Mouse (Mus musculus): ENCODE measurements at regions not wholly inside any gene's neighbourhood (a gene's known extent, or its start where the extent isn't known, plus 50 kb on each side); places are given as distances from the start of the nearest gene placed in this dataset.

- intact Hi-C loops (cut with DNase I) = loop anchor here (5.0 kb wide), 3 partner anchors 375 to 445 kb away; no protein-coding TSS in a partner anchor
- DNase-seq = peak; percentile 36 to 46
Observed at GRCm38 (mm10) chr11:44211871-44212441, 187.9 kb upstream of the Il12b start.

GRCm38 (mm10) chr11:44214095-44214494 lies 185.8 kb upstream of the Il12b start:
- intact Hi-C loops (cut with DNase I) = loop anchor here (5.0 kb wide), 3 partner anchors 377 to 447 kb away; no protein-coding TSS in a partner anchor
- no peak for DNase-seq

- DNase-seq = no peak
- intact Hi-C loops (cut with DNase I) = no loop called here
Observed at GRCm38 (mm10) chr11:44216346-44216745, 183.5 kb upstream of the Il12b start.

- no peak for DNase-seq
- intact Hi-C loops (cut with DNase I) = no loop called here
Observed at GRCm38 (mm10) chr11:44219971-44220370, 179.9 kb upstream of the Il12b start.

- intact Hi-C loops (cut with DNase I) = no loop called here
- DNase-seq = peak in 1 of 2 experiments; percentile 5
Observed at GRCm38 (mm10) chr11:44229996-44230395, 169.9 kb upstream of the Il12b start.

GRCm38 (mm10) chr11:44235456-44235855 lies 164.4 kb upstream of the Il12b start:
- intact Hi-C loops (cut with DNase I) = loop anchor here (5.0 kb wide), 1 partner anchor 63 kb away; no protein-coding TSS in a partner anchor
- DNase-seq = no peak

GRCm38 (mm10) chr11:44238051-44238450 lies 161.8 kb upstream of the Il12b start:
- no peak for DNase-seq
- intact Hi-C loops (cut with DNase I) = loop anchor here (5.0 kb wide), 1 partner anchor 66 kb away; no protein-coding TSS in a partner anchor

GRCm38 (mm10) chr11:44238598-44238997 lies 161.3 kb upstream of the Il12b start:
- DNase-seq = peak in 1 of 2 experiments; percentile 16
- intact Hi-C loops (cut with DNase I) = loop anchor here (5.0 kb wide), 1 partner anchor 66 kb away; no protein-coding TSS in a partner anchor

GRCm38 (mm10) chr11:44243184-44243583 lies 156.7 kb upstream of the Il12b start:
- peak; percentile 22 to 27 for DNase-seq
- intact Hi-C loops (cut with DNase I) = loop anchor here (1.0 to 5.0 kb wide), 3 partner anchors 46 to 408 kb away; no protein-coding TSS in a partner anchor

- intact Hi-C loops (cut with DNase I) = no loop called here
- DNase-seq = no peak
Observed at GRCm38 (mm10) chr11:44251821-44252220, 148.0 kb upstream of the Il12b start.

- intact Hi-C loops (cut with DNase I) = no loop called here
Observed at GRCm38 (mm10) chr11:44260376-44261111, 139.3 kb upstream of the Il12b start.

GRCm38 (mm10) chr11:44261657-44262056 lies 138.2 kb upstream of the Il12b start:
- intact Hi-C loops (cut with DNase I) = no loop called here

More at GRCm38 (mm10) chr11:44260376-44261111, 139.3 kb upstream of the Il12b start:
- DNase-seq = no peak

GRCm38 (mm10) chr11:44262571-44262970 lies 137.3 kb upstream of the Il12b start:
- intact Hi-C loops (cut with DNase I) = no loop called here
- DNase-seq = no peak

More at GRCm38 (mm10) chr11:44261657-44262056, 138.2 kb upstream of the Il12b start:
- DNase-seq = no peak

- DNase-seq = no peak
- intact Hi-C loops (cut with DNase I) = no loop called here
Observed at GRCm38 (mm10) chr11:44272268-44272667, 127.6 kb upstream of the Il12b start.

GRCm38 (mm10) chr11:44278521-44279208 lies 121.2 kb upstream of the Il12b start:
- no peak for DNase-seq
- intact Hi-C loops (cut with DNase I) = no loop called here

- intact Hi-C loops (cut with DNase I) = no loop called here
- no peak for DNase-seq
Observed at GRCm38 (mm10) chr11:44285961-44286360, 113.9 kb upstream of the Il12b start.

GRCm38 (mm10) chr11:44288825-44289224 lies 111.0 kb upstream of the Il12b start:
- no peak for DNase-seq
- intact Hi-C loops (cut with DNase I) = no loop called here

- no peak for DNase-seq
- intact Hi-C loops (cut with DNase I) = no loop called here
Observed at GRCm38 (mm10) chr11:44303786-44304185, 96.1 kb upstream of the Il12b start.

GRCm38 (mm10) chr11:44316061-44316460 lies 83.8 kb upstream of the Il12b start:
- intact Hi-C loops (cut with DNase I) = no loop called here

GRCm38 (mm10) chr11:44319136-44319535 lies 80.7 kb upstream of the Il12b start:
- intact Hi-C loops (cut with DNase I) = no loop called here
- DNase-seq = no peak

More at GRCm38 (mm10) chr11:44316061-44316460, 83.8 kb upstream of the Il12b start:
- no peak for DNase-seq

GRCm38 (mm10) chr11:44323314-44323713 lies 76.5 kb upstream of the Il12b start:
- intact Hi-C loops (cut with DNase I) = loop anchor here (1.0 to 5.0 kb wide), 2 partner anchors 80 to 396 kb away; no protein-coding TSS in a partner anchor
- DNase-seq = peak; percentile 51 to 54
